Mouse (Mus musculus) C2C12 (cell line): ENCODE results near the gene Zbtb8os. TPM values are rescaled to one million over a fixed set of nuclear protein-coding genes. Genes with fewer than 3 reads are reported as not detected.
A peak's percentile ranks its signal among the peaks of the same experiment; 100 is the strongest.

Source experiments
- H3K27me3 ChIP-seq: one replicate; pipeline ENCODE4 v1.6.1; 2011; ENCODE audit not compliant: control insufficient read depth, insufficient read depth, insufficient read length
- H3K36me3 ChIP-seq: one replicate; pipeline ENCODE4 v1.6.1; 2011; ENCODE audit not compliant: control insufficient read depth, insufficient read depth
- H3K4me3 ChIP-seq: one replicate; pipeline ENCODE4 v1.5.1; 2011; ENCODE audit warnings: mild to moderate bottlenecking, control low read depth; ENCODE audit not compliant: poor library complexity, insufficient read depth, severe bottlenecking
- H3K79me2 ChIP-seq: one replicate; pipeline ENCODE4 v1.6.1; 2011; ENCODE audit not compliant: control insufficient read depth, insufficient read depth
- H3K79me3 ChIP-seq: one replicate; pipeline ENCODE4 v1.6.1; 2011; ENCODE audit warnings: low read depth, control low read depth
- H3ac ChIP-seq: one replicate; pipeline ENCODE3; 2011; ENCODE audit warnings: low read depth; ENCODE audit not compliant: control insufficient read depth, insufficient read length
- CEBPB ChIP-seq: IDR thresholded peaks from one replicate; pipeline ENCODE4 v1.6.1; 2011; ENCODE audit warnings: low read depth, mild to moderate bottlenecking, control low read depth, moderate library complexity
- CTCF ChIP-seq: IDR thresholded peaks from one replicate; pipeline ENCODE4 v1.5.1; 2011; ENCODE audit not compliant: control insufficient read depth, insufficient read depth, insufficient read length
- FOSL1 ChIP-seq: IDR thresholded peaks from one replicate; pipeline ENCODE4 v1.8.0; 2011; ENCODE audit warnings: mild to moderate bottlenecking, low read length; ENCODE audit not compliant: poor library complexity, insufficient read depth, severe bottlenecking
- MAX ChIP-seq: IDR thresholded peaks from one replicate; pipeline ENCODE4 v1.6.1; 2011; ENCODE audit warnings: mild to moderate bottlenecking, control low read depth
- MYOD1 ChIP-seq: IDR thresholded peaks from one replicate; pipeline ENCODE4 v1.6.1; 2011; ENCODE audit warnings: low read depth; ENCODE audit not compliant: control insufficient read depth, insufficient read length
- MYOG ChIP-seq: IDR thresholded peaks from one replicate; pipeline ENCODE4 v1.6.1; 2011; ENCODE audit not compliant: control insufficient read depth, insufficient read length; ENCODE audit errors: extremely low read depth
- USF1 ChIP-seq: IDR thresholded peaks from one replicate; pipeline ENCODE4 v1.6.1; 2011; ENCODE audit warnings: low read depth, mild to moderate bottlenecking, control low read depth, moderate library complexity
- polyA plus RNA-seq: library from polyadenylated mRNA; unstranded; fragments of >200 nt; fragmentation: generic; extraction: Trizol; gene quantifications from one replicate; pipeline ENCODE4 v1.2.1, GENCODE M21; 2012; ENCODE audit warnings: missing spikeins

Zbtb8os gene
- polyA plus RNA-seq, 1 experiment = 31.2 TPM

DNA sequence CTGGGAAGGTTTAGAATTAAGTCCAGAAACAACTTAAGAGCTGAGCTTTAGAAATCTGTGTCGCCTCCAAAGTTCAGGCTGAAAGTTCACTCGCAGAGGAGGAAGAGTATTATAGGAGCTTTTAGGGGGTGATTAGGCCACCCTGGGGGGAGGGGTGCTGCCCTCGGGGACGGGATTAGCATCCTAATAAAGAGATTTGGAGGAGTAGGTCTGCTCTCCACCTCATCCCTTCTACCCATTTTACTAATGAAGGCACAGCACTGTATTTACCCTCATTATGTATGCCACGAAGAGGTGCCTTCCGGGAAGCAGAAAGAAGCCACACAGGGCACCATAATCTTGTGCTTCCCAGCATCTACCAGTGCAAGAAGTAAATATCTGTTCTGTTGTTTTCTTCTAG is 39.5 kb downstream of the Zbtb8os start:
- Histone ChIP-seq H3K36me3 (no peaks in the 10 kb centered on the region), H3K4me3 (no peak overlapping the region), H3K79me3 (no peaks in the 10 kb centered on the region), H3ac (no peak overlapping the region), H3K27me3 (no peaks in the 10 kb centered on the region), H3K79me2 (no peaks in the 10 kb centered on the region)
- TF ChIP-seq CTCF = no peak
- no peak for TF ChIP-seq FOSL1
- TF ChIP-seq USF1 = no peak
- TF ChIP-seq CEBPB = no peak
- TF ChIP-seq MYOG = no peak
- TF ChIP-seq MYOD1 = no peak
- TF ChIP-seq MAX = no peak

DNA sequence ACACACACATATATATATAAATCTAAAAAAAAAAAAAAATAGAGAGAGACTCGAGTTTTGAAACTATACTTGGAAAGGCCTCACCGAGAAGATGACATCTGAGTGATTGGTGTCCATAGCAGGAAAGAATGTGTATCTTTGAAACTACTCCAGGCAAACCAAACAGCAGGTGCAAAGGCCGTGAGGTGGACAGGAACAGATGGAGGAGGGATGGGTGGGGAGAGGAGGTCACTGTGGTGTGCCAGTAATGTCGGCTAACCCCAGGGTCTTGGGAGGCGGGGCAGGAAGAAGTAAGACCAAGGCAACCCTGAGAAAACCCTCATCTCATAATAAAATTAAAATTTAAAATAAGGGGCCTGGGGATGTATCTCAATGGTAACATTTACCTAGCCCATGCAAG is 40.3 kb downstream of the Zbtb8os start:
- TF ChIP-seq CEBPB (no peak), MYOD1 (peak; percentile 2), CTCF (no peak)
- Histone ChIP-seq H3K4me3 (no peak overlapping the region), H3K27me3 (no peaks in the 10 kb centered on the region), H3K79me2 (no peaks in the 10 kb centered on the region), H3K36me3 (no peaks in the 10 kb centered on the region), H3K79me3 (no peaks in the 10 kb centered on the region), H3ac (no peak overlapping the region)

DNA sequence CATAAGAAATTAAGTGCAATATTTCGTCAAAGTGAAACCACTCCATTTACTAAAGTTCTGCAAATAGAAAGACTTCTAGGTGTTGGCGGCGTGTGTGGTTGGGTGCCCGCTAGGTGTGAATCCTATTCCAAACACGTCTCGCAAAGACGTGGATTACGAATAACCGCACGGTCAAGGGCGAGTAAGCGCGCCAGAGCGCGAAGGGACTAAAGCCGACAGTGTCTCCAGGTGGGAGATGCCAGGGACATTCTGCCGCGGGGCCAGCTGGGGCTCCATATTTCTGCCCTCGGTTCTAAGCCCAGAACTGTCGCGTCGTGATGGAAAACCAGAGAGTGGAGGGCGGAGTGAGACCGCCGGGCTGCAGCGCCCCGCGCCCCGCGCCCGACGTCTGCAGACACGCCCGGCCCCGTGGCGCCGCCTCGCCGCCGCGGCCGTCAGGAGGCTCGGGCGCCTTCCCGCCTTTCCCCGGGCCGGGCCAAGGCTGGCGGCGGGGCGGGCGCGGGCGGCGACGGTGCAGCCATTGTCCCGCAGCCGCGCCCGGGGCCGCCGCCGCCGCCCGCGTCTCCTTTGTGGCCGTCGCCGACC is 41.6 kb downstream of the Zbtb8os start:
- Histone ChIP-seq H3K27me3 (no peaks in the 10 kb centered on the region), H3K79me2 (no peaks in the 10 kb centered on the region), H3K4me3 (peak overlapping the region; percentile 48), H3K79me3 (no peaks in the 10 kb centered on the region), H3ac (peak overlapping the region; percentile 39), H3K36me3 (no peaks in the 10 kb centered on the region)
- no peak for TF ChIP-seq MYOG
- TF ChIP-seq CEBPB = no peak
- no peak for TF ChIP-seq MYOD1
- no peak for TF ChIP-seq FOSL1
- no peak for TF ChIP-seq MAX
- no peak for TF ChIP-seq USF1
- no peak for TF ChIP-seq CTCF

DNA sequence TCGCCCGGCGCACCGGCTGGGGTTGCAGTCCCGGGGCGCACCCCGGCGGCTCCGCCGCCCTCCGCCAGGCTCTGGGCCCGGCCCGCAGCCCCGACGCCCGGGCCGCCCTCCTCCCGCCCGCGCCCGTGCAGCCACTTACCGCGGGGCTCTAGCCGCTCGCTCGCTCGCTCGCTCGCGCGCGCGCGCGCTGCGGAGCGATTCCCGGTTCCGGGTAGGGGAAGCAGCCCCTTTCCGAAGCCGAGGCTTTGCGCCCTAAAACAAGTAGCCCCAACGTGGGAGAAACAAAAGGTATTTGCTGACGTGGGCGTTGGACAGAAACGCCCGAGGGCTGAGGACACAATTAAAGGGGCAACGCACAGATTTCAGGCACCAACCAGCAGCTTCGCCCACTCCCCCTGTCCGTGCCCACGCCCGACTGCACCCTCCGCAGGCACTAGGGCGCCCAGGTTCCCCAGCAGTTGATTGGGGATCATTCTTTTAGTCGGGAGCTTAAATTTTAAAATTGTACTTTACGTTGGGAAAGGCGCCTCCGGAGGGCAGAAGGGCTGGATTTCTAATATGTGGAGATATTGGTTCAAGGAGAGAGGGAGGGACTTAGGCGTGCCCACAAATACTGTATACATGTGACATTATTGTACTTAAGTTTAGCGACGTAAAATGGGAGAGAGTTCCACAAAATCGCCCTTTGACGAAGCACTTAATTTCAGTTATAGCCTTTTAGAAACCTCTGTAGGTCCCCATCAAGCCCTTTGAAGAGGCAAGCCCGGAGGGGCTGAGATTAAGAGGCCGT is 42.3 kb downstream of the Zbtb8os start, which contains the start of gene Zbtb8a:
Gene Zbtb8a (minus strand): TSS at position 516 of the 790 bp plus-strand sequence.
- no peaks in the 10 kb centered on the region for H3K79me2 ChIP-seq
- TF ChIP-seq MAX = no peak
- no peak for TF ChIP-seq CTCF
- no peak for TF ChIP-seq FOSL1
- TF ChIP-seq USF1 = no peak
- no peak for TF ChIP-seq CEBPB
- TF ChIP-seq MYOG = no peak
- TF ChIP-seq MYOD1 = no peak
- H3ac ChIP-seq = peak within 1 kb of the TSS; percentile 39
- H3K4me3 ChIP-seq = peak within 1 kb of the TSS; percentile 48
- H3K79me3 ChIP-seq = no peaks in the 10 kb centered on the region
- no peaks in the 10 kb centered on the region for H3K36me3 ChIP-seq
- H3K27me3 ChIP-seq = no peaks in the 10 kb centered on the region

DNA sequence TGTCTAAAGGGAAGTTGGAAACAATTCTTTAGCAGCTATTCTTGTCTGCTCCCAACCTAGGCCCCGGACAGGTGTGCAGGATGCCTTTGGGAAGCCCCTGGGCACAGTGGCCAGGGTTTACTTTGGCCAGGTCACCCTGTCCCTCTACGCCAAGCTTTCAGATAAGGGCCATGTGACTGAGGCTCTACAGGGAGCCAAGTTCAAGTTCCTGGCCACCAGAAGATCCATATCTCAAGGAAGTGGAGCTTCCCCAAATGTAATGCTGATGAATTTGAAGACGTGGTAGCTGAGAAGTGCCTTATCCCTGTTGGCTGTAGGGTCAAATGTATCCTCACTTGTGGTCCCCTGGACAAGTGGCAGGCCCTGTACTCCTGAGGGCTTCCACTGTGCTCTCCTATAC is 44.3 kb downstream of the Zbtb8os start:
- Histone ChIP-seq H3K79me3 (no peaks in the 10 kb centered on the region), H3ac (no peak overlapping the region), H3K36me3 (no peaks in the 10 kb centered on the region), H3K4me3 (no peak overlapping the region), H3K79me2 (no peaks in the 10 kb centered on the region), H3K27me3 (no peaks in the 10 kb centered on the region)
- TF ChIP-seq MYOG (no peak), MYOD1 (no peak), FOSL1 (no peak), USF1 (no peak), MAX (no peak), CTCF (no peak), CEBPB (no peak)

DNA sequence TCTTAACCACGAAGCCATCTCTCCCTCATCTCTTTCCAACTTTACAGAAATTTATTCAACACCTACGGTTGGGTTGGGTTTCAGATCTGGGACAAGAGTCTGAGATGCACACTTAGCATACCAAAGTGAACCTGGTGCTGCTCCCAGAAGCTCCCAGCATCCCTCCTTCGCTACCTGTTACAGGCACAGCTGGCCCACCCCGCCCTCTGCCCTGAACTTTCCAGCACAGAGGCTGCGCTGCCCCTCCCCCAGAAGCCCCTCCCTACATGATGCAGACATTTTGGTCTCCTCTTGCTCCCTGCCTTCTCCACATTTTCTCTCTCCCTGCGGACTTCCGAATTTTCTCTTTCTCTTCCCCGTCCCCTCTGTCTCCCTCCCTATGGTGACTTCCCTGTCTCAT is 45.7 kb downstream of the Zbtb8os start:
- no peak overlapping the region for H3ac ChIP-seq
- H3K4me3 ChIP-seq = no peak overlapping the region
- TF ChIP-seq FOSL1 (no peak), MAX (no peak), USF1 (no peak), CTCF (no peak), MYOG (no peak), CEBPB (no peak), MYOD1 (no peak)
- H3K36me3 ChIP-seq = no peaks in the 10 kb centered on the region
- no peaks in the 10 kb centered on the region for H3K79me2 ChIP-seq
- H3K27me3 ChIP-seq = no peaks in the 10 kb centered on the region
- no peaks in the 10 kb centered on the region for H3K79me3 ChIP-seq
